In genomic region chr3:36004028-36004895, GRCm38 (mm10) we compare ENCODE assay signal across 13 mouse cellular contexts. TPM values are rescaled to one million over a fixed set of nuclear protein-coding genes. Genes with fewer than 3 reads are reported as not detected.
DNase-seq lines count a peak whose midpoint lies in the region; ATAC-seq and TF ChIP-seq lines count a peak whose summit lies in the region.
"Had no signal": no experiment of that assay in that cellular context is flagged by ENCODE, and none has a peak within 500 bp of the region (broad histone marks: within the 10 kb centered on the region; RNA-seq: fewer than 3 reads in every experiment).

No protein-coding gene starts in this region.

- H3K4me1 ChIP-seq in forebrain, postnatal 0 days (ENCODE audit: insufficient read depth), result no peaks in the 10 kb centered on the region; the same call in 1 of the 2 replicates
- peaks cover 10% of the 10 kb centered on the region for H3K4me1 ChIP-seq in forebrain, embryonic 10.5 days
- peaks cover 7% of the 10 kb centered on the region for H3K4me1 ChIP-seq in forebrain, embryonic 13.5 days

- H3K4me2 ChIP-seq in forebrain, postnatal 0 days (ENCODE audit: low read depth), result no peak overlapping the region
- H3K4me2 ChIP-seq in forebrain, embryonic 13.5 days, result no peak overlapping the region
- H3K4me2 ChIP-seq: embryonic facial prominence, embryonic 12.5 days; neural tube, embryonic 12.5 days had no signal

- TF ChIP-seq CTCF in forebrain, postnatal 0 days (IDR thresholded peaks at IDR 0.05; ENCODE audit: low read depth), result no peak

- peak; percentile 36 for DNase-seq in forebrain, postnatal 0 days
- no peak for DNase-seq in forebrain, embryonic 10.5 days (ENCODE audit: extremely low spot score, low spot score)
- DNase-seq in left cerebral cortex, postnatal 10 days (ENCODE audit: extremely low spot score in 1 of 2, low spot score in 2 of 2), result peak; percentile 8 to 21
- DNase-seq in left cerebral cortex, postnatal 36 days (ENCODE audit: low spot score in 2 of 2), result no peak
- peak; percentile 69 for DNase-seq in adrenal gland, postnatal 14 days
- peak; percentile 73 to 76 for DNase-seq in lung, adult 18-20 months
- no peak for DNase-seq in natural killer cell, adult 2 months (ENCODE audit: low spot score in 2 of 2)

- intact Hi-C loops in left cerebral cortex, postnatal 10 days (cut with DNase I), result no loop called here
- intact Hi-C loops in left cerebral cortex, postnatal 36 days (cut with DNase I), result no loop called here

- no peak overlapping the region for H3K9ac ChIP-seq in forebrain, postnatal 0 days
- H3K9ac ChIP-seq in forebrain, embryonic 13.5 days, result no peak overlapping the region
- H3K9ac ChIP-seq: embryonic facial prominence, embryonic 12.5 days; neural tube, embryonic 12.5 days had no signal

- no peak overlapping the region for H3K4me3 ChIP-seq in forebrain, postnatal 0 days (ENCODE audit: low read depth, low read length)
- no peak overlapping the region for H3K4me3 ChIP-seq in forebrain, embryonic 10.5 days
- no peak overlapping the region for H3K4me3 ChIP-seq in forebrain, embryonic 13.5 days
- H3K4me3 ChIP-seq: embryonic facial prominence, embryonic 12.5 days; neural tube, embryonic 12.5 days had no signal

- WGBS in forebrain, postnatal 0 days, result 45% methylated on average over 4 of the region's 4 CpGs
- WGBS in forebrain, embryonic 10.5 days, result 88% methylated on average over 4 of the region's 4 CpGs
- 61% methylated on average over 4 of the region's 4 CpGs for WGBS in forebrain, embryonic 13.5 days

- no peaks in the 10 kb centered on the region for H3K9me3 ChIP-seq in forebrain, postnatal 0 days (ENCODE audit: low read length)
- H3K9me3 ChIP-seq in forebrain, embryonic 10.5 days, result peaks cover 6% of the 10 kb centered on the region; the same call in 1 of the 2 replicates
- H3K9me3 ChIP-seq in forebrain, embryonic 13.5 days (replicated peaks), result no peaks in the 10 kb centered on the region
- H3K9me3 ChIP-seq: embryonic facial prominence, embryonic 12.5 days; neural tube, embryonic 12.5 days had no signal

- no peak overlapping the region for H3K27ac ChIP-seq in forebrain, postnatal 0 days (ENCODE audit: low read depth, low read length)
- no peak overlapping the region for H3K27ac ChIP-seq in forebrain, embryonic 10.5 days
- H3K27ac ChIP-seq in forebrain, embryonic 13.5 days, result no peak overlapping the region
- H3K27ac ChIP-seq: embryonic facial prominence, embryonic 12.5 days; neural tube, embryonic 12.5 days had no signal

- H3K36me3 ChIP-seq in forebrain, postnatal 0 days (ENCODE audit: insufficient read depth), result no peaks in the 10 kb centered on the region
- H3K36me3 ChIP-seq in forebrain, embryonic 10.5 days (replicated peaks), result no peaks in the 10 kb centered on the region
- H3K36me3 ChIP-seq in forebrain, embryonic 13.5 days (ENCODE audit: poor library complexity, severe bottlenecking), result no peaks in the 10 kb centered on the region
- H3K36me3 ChIP-seq: embryonic facial prominence, embryonic 12.5 days; neural tube, embryonic 12.5 days had no signal

- H3K27me3 ChIP-seq in forebrain, postnatal 0 days (ENCODE audit: insufficient read depth, low read length), result no peaks in the 10 kb centered on the region
- no peaks in the 10 kb centered on the region for H3K27me3 ChIP-seq in forebrain, embryonic 10.5 days (ENCODE audit: poor library complexity, severe bottlenecking)
- H3K27me3 ChIP-seq in forebrain, embryonic 13.5 days, result no peaks in the 10 kb centered on the region
- H3K27me3 ChIP-seq: embryonic facial prominence, embryonic 12.5 days; neural tube, embryonic 12.5 days had no signal

- no peak for ATAC-seq in forebrain, postnatal 0 days
- no peak for ATAC-seq in forebrain, embryonic 13.5 days

RNA-seq across cellular contexts. Expression of gene Mccc1, which starts 3.8 kb away (rescaled TPM):
- total RNA-seq in forebrain, postnatal 0 days (2014; rRNA removed), result 5.9 and 7.7 TPM in 2 replicates
- polyA plus RNA-seq in forebrain, postnatal 0 days (2015; fragmentation: Nextera tagmentation; extraction: Ambion mirVana), result 8.9 and 13.7 TPM in 2 replicates
- 37.9 and 38.6 TPM in 2 replicates for polyA plus RNA-seq in forebrain, embryonic 10.5 days (2016; fragmentation: Nextera tagmentation; extraction: Ambion mirVana)
- total RNA-seq in left cerebral cortex, postnatal 10 days (2021), result 10 to 100 TPM; 27.2 to 33.1 TPM
- total RNA-seq in left cerebral cortex, postnatal 36 days (2021), result 10 to 100 TPM; 26.8 to 46.7 TPM
- 89.4 and 90.7 TPM in 2 replicates for total RNA-seq in adrenal gland, postnatal 14 days (2021)
- 33.8 and 34.7 TPM in 2 replicates for polyA plus RNA-seq in forebrain, embryonic 13.5 days (2015; fragmentation: Nextera tagmentation; extraction: Ambion mirVana)

RNA-seq across cellular contexts. Expression of gene Ccdc144b, which starts 49.1 kb away (rescaled TPM):
- total RNA-seq in forebrain, postnatal 0 days (2014; rRNA removed), result not detected in 2 replicates
- not detected in 2 replicates for polyA plus RNA-seq in forebrain, postnatal 0 days (2015; fragmentation: Nextera tagmentation; extraction: Ambion mirVana)
- polyA plus RNA-seq in forebrain, embryonic 10.5 days (2016; fragmentation: Nextera tagmentation; extraction: Ambion mirVana), result not detected in 2 replicates
- total RNA-seq in left cerebral cortex, postnatal 10 days (2021), result not detected
- not detected for total RNA-seq in left cerebral cortex, postnatal 36 days (2021)
- 0.15 TPM in 1 of 2 replicates, not detected in the other for total RNA-seq in adrenal gland, postnatal 14 days (2021)
- polyA plus RNA-seq in forebrain, embryonic 13.5 days (2015; fragmentation: Nextera tagmentation; extraction: Ambion mirVana), result not detected in 2 replicates
- polyA plus RNA-seq: embryonic facial prominence, embryonic 12.5 days; large intestine, adult 2 months; liver, embryonic 16.5 days; neural tube, embryonic 12.5 days; stomach, embryonic 14.5 days had no signal

Comparison
In these comparisons a context has a peak if more than half of its experiments do, and no peak if none do; other contexts are left out.
1. DNase-seq: peak in forebrain, postnatal 0 days (single experiment), left cerebral cortex, postnatal 10 days (2 of 2), adrenal gland, postnatal 14 days (single experiment) and lung, adult 18-20 months (2 of 2); none in forebrain, embryonic 10.5 days (single experiment), left cerebral cortex, postnatal 36 days (0 of 2) and natural killer cell, adult 2 months (0 of 2).